Mouse (Mus musculus) adrenal gland (tissue): Measurements from ENCODE around the gene Tspan11.

ENCODE experiments used
- intact Hi-C: fragments of 180-260 bp; cut with DNase I; formaldehyde crosslinking; loops from one replicate; pipeline ENCODE4 v1.15.1; 2025
- long read RNA-seq, 2 experiments: library from polyadenylated mRNA; unstranded; transcript quantifications; one replicate each; pipeline ENCODE4 v2.0.0; 2020; ENCODE audit warnings: borderline replicate concordance in 1 of 2; ENCODE audit not compliant: insufficient replicate concordance in 1 of 2

The Tspan11 gene
- long read RNA-seq, experiment 1, full-length matches to known transcripts = 7 of 8 reads
- long read RNA-seq, experiment 1, partial matches to known transcripts = 0 of 8 reads
- long read RNA-seq, experiment 1, other reads (novel, unspliced or antisense) = 1 of 8 reads
- long read RNA-seq, experiment 2, full-length matches to known transcripts = 19 of 26 reads
- long read RNA-seq, experiment 2, partial matches to known transcripts = 2 of 26 reads
- long read RNA-seq, experiment 2, other reads (novel, unspliced or antisense) = 5 of 26 reads

DNA sequence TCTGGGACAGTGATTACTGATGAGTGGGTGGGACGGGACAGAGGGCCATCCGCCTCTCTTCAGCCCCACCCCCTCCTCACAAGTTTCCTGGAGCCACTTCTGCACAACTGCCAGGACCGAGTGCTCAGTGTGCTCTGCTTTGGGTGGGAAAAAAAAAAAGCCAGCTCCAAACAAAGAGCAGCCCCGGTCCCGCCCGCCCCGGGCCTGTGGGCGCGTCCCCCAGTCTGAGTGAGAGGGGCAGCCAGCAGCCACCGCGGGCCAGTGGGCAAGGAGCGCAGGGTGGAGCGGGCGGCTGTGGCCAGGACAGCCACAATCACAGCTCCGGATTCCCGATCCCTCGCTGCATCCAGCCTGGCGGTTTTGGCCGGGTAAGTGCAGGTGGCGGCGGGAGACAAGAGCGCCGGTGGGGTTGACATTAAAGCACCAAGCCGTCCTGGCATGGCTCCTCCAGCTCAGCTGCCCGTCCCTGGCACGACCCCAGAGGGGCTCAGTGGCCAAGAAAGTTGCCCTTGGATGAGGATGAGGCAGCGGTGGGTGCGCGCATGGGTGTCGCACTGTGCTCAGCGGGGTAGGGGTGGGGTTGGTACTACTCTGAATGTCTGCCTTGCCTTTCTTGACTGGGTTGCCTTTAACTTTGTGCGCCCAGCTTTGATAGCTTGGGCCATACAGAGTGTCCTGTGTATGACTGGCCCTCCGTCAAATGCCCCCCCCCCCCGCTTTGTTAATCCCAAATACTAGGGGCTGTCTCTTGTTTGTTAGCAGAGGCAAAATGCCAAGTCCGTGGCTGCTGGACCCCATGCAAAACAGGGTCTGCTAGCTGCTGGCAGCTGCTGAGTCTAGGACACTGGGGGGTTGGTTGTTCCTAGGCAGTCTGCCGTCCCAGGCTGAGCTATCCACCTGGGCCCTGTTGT is at the start of gene Tspan11:
TSS of gene Tspan11 (plus strand) at position 79 of the 911 bp plus-strand sequence.
- intact Hi-C loops = no loop called here

DNA sequence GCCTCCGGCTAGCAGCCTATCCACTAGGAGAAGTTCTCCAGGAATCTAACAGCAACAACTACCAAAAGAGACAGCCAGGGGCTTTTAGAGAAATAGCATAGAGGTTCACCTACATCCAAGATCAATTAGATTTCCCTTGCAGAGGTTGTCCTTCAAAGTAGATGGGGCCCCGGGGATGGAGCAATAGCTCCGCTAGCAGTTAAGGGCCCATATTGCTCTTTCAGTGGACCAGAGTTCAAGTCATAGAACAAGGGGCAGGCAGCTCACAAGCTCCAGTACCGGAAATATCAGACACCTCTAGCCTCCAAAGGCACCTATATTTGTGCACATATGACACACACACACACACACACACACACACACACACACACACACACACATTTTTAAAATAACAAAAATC is 49.5 kb upstream of the Tspan11 start:
- intact Hi-C loops = no loop called here

DNA sequence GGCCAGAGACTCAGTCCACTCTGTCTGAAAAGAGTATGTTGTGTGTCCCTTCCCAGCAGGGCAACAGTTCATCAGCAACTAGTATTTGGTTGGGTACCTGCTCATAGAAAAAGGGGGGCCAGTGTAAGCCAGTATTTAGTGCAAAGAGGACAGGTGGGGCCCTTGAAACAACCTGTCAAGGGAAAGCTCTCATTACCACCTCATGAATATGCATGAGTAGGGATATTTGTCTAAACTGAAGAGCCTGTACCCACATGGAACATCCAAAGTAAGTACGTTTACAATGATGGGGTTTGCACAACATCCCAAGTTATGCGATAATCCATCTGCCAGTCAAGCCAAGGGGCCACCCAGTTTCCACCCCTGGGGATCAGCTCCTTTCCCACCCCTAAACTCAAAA is 47.9 kb upstream of the Tspan11 start:
- intact Hi-C loops = no loop called here

DNA sequence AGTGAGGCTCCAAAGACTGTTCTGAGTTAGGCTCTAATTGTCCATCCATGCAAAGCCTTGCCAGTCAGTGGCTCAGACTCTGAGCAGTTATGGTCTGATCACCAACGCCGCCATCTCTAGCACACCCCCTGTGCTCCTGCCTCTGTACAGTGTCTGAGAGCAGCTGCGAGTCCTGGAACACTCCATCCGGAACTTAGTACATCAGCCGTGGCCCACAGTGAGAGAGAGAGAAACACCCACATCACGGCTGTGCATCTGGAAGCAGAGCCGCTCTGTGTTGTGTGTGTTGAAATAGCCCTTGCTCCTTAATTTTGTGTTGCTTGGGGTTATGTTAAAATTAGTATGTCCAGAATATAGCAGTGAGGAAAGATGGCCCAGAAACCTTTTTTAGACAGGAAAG is 47.2 kb upstream of the Tspan11 start:
- intact Hi-C loops = no loop called here

DNA sequence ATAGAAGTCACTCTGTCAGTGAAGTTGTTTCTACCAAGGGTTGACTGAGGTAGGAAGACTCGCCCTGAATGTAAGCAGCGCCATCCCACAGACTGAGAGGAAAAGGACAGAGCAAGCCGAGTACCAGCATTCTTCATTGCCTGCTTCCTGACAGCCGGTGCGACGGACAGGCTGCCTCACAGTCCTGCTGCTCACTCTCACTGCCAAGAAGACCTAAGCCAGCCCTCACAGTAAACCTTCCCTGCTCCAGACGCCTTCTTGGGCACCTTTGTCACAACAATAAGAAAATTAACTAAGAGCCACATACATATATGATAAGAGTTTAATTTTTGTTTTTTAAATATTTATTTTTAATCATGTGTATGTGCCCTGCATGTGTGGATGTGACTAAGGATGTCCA is 46.1 kb upstream of the Tspan11 start:
- intact Hi-C loops = no loop called here

DNA sequence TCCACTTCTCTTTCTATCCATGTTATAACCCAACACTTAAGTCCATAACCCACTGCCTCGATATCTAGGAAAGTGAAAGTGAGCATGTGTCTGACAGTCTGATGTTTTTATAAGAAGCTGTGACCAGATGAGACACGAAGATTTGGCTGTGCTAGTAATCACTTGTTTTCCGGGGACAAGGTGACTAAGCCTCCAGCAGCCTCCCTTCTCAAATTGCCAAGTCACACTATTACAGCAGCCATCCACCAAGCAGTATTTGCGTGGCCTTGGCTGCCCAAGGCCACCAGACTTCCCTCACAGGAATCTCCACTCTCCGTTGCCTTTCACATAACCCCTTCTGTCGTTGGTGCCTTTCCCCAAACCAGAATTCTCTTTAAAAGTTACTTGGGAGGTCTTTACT is 40.9 kb upstream of the Tspan11 start:
- intact Hi-C loops = no loop called here

DNA sequence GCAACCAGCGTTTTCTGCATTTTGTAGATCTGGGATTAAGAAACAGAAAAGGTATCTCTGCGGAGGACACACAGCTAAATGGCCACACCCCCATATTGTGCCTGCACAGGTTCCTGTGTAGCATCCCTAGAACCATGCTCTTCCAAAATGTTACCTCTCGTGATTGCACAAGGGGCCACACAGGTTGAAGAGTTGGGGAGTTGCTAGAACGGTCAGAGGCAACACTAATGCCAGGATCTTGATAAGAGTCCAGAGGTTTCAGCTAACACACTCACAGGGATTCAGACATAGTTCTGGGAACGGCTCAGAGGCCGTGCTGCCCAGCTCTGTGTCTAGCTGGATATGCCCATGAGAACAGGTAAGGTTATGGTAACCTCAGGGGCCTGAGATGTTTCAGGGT is 37.9 kb upstream of the Tspan11 start:
- intact Hi-C loops = no loop called here

DNA sequence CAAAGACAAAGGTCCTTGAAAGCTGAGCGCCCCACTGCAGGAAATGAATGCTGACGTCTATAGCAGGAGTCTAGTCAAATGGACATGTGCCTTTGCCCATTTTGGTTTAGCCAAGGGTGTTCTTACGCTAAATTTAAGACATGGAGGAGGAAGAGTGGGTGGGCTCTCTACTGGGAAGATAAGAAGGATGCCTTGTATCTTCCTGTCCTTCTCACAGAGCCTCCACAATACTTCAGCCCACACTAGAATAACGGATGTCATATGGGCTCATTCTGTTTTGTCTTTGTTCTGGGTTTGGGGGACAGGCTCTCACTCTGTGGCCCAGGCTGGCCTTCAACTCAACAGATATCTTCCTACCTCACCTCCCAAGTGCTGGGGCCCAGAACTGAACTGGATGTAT is 35.8 kb upstream of the Tspan11 start:
- intact Hi-C loops = no loop called here

DNA sequence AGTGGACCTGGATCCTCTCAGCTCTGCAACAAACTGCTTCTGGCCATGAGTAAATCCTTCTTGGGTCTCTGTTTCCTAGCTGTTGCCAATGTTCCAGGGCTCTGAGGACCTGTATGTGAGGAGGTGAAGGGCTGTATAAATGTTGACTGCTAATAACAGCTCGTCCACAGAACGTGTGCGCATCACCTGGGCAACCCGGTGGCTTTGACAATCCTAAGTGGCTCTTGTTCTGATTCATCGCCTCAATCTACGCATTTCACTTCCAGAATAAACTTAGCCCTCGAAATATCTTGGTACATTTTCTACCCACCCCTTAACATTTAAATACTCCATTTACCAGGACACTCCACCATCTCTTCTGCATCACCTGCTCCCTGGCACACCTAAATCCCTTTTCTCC is 34.1 kb upstream of the Tspan11 start:
- intact Hi-C loops = no loop called here

DNA sequence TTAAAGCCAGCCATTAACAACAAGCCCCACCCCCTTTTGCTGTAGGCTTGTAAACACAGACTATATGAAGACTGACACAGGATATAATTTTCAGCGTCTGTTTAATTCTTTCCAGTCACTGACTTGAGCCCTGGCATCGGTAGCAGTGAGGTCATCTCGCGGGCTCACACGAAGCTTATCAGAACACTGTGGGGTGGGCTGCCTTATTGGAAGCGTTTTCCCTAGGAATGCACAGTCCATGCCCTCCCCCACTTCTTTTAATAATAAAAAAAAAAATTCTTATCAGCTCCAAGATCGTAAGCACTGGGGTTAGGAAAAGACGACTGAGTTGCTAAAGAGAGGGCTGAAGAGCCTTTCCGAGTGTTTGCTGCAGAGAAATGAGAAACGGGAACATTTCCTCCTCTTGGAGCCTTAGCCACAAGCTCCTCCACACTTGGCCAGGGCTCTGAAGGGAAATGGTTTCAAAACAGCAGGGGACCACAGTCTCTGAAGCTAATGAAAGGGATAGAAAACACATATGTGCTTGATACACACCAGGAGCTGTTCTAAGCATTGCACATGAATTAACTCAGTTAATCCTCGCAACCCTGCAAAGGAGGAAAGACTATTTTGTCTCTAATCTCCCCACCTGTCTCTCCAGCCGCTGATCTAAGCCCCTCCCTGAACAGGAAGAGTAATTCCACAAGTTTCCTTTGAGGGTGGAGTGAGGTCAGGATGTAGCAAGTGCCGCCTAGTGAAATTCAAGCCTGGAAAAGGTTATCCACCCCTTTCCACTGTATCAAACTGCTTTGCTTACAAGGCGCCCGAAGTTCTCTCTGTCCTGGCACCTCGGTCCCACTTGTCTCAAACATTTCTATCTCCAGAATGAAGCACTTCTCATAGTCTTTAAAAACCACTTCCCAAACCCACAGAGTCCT is 33.4 kb upstream of the Tspan11 start:
- intact Hi-C loops = no loop called here

DNA sequence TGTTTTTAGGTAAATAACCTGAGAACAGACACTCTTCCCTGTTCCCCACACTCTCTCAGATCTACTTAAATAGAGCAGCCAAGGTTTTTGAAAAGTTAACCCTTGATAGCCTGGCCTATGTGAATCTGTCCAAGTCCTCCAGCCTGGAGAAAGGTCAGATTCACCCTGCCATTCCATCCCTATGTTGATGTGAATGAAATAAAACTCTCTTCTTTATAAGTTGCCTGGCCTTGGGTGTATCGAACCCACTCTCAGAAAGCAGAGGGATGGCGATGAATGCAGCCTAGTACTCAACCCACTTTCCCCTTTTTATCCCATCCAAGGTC is 32.7 kb upstream of the Tspan11 start:
- intact Hi-C loops = no loop called here

DNA sequence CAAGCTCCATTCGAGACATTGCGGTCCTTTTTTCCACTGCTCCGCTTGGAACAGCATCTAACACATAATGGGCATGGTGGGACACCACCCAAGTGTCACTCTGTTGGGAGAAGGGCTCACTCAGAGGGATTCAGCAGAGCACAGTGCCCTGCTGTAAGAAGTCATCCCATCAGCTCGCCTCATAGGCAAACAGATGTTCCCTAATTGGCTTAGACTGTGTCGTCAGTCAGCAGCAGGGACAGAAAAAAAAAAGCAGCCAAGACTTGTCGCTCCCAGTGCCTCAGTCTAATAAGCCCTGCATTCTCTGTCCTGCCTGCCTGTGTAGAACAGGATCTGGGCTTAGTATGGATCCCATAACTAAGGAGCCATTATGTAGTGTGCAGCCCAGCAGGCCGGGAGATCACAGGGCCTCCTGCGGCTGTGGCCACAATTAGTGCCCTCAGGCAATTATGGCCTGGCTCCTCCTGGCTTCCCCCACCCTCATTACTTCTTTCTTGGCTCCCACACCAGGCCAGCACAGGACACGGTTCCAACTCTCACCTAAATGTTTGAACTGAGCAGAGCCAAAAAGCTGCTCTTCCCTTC is 31.6 kb upstream of the Tspan11 start:
- intact Hi-C loops = no loop called here

DNA sequence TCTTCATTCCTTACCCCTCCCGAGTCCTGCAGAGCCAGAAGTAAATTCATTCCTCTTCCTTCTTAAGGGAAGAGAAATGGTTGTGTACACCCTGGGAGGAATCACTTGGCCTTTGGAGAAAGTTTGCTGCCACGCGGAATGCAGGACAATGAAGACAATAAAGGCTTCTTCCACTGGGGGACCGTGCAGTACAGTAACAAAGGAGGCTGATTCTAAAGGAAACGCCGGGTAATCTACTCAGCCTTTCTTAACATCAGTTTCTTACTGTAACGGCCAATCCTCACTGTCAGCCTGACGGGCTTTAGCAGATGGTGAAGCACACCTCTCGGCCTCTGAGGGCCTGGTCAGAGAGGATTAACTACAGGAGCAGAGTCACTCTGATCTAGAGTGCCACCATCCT is 25.4 kb upstream of the Tspan11 start:
- intact Hi-C loops = no loop called here

DNA sequence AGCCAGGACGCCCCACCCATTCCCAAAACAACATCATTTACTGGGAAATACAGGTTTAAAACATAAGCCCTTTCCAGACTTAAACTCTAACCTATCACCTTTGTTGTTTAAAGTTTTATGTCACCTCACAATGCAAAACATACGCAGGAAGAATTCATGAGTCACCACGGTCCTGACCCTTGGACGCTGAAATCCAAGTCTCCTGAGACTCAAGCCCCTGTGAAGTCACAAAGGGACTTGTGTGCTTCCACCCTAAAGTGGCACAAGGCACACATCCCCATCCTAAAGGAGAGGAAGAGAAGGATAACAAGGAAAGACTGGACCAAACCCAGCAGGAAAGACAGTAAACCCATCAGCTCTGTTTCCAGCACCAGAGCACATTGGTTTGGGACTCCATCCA is 22.0 kb upstream of the Tspan11 start:
- intact Hi-C loops = no loop called here

DNA sequence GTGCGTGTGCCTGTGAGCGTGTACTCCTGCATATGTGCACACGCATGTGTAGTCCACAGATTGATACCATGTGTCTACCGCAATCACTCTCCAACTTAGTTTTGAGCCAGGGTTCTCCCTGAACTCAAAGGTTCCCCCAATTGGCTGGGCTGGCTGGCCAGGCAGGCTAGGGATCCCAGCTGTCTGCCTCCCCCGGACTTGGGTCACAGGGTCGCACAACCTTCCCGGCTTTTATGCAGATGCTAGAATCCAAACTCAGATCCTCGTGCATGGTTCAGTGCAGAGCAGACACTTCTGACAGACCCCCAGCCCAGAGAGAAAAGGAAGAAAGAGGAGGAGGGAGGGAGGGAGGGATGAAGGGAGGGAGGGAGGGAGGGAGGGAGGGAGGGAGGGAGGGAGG is 18.8 kb upstream of the Tspan11 start:
- intact Hi-C loops = no loop called here

DNA sequence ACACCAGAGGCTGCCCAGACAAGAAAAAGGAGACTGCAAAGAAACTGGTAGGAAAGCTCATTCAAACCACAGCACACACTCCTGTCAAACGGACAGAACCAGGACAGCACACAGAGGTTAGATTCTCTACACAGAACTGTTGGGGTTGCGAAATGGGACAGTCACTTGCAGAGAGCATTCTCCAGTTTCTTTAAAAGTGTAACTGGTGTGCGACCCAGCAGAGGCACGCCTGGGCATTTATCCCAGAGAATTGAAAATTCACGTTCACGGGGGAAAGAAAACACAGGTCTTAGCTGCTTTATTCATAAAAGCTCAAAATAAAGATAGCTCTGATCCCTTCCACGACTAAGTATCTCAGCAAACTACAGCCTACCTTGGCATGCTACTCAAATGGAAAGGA is 18.3 kb upstream of the Tspan11 start:
- intact Hi-C loops = no loop called here

DNA sequence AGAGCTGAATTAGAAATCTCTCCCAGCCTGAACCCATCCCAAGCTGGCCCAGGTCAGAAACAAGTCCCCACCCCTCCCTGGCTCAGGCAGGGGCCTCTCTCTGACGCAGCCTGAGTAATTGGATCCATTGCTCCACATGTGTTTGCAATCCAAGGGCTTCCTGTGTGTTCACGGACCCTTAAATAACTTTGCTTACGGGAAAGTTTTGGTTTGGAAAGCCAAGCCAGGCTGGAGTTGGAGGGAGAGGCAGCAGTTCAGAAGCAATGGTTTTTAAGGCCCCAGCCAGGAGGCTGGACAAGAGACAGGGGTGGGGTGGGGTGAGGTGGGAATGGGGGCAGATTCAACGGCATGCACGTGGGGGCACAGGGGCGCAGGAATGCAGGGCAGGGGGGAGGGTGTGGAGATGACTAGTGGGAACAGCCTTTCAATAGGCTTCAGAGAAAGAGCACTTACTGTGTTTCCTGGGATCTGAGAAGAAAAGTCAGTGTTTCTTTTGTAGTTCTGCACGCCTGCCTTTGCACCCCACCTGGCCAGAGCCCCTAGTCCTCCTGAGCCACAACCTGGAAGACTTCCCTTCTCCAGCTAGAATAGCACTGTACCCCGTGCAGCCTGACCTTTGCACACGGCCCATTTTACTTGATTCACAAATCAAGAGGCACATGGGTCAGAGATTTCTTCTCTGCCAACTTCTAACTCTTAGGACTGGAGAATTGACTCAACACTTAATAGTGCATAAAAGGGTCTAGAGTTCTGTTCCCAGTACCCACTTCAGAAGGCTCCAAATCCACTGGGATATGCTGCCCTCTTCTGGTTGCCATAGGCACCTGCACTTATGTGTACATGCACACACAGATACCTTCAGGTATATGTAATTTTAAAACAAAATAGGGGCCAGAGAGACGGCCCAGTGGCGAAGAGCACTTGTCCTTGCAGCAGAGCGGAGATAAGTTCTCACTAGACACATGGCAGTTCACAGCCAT is 16.8 kb upstream of the Tspan11 start:
- intact Hi-C loops = no loop called here

DNA sequence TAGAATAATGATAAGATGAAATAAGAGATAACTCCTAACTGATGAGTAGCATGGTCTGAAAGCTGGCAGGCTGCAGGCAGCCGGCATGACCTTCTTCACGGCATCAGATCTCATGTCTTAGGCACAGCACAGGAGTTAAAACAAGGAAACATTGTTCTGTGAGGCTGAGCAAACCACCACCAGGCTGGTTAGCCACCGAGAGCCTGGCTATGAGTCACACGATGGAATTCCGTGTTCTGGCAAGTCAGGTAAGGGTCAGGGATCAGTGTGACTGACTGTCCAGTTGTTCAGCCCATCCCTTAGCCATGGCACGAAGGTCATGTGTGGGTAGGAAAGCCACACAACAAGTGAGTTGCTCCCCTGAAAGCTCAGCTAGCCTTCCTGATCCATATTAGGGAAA is 16.0 kb upstream of the Tspan11 start:
- intact Hi-C loops = no loop called here

DNA sequence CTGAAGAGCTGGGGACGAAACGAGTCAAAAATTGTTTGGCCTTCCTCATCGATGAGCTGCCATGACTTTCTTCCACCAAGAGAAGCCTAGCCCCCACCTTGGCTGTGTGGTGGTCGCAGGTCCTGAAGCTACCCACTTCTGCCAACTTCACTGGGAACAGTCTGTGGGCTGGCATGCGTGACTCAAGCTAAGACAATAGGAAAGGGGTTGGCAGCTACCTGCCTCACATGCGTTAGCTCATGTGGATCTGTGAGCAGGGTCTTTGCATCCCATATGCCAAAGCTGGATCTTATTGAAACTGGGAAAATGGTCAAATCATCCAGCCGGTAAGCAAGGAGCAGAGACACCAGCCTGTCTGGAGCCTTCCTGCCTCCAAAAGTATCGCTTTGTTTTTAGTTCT is 14.8 kb upstream of the Tspan11 start:
- intact Hi-C loops = no loop called here

DNA sequence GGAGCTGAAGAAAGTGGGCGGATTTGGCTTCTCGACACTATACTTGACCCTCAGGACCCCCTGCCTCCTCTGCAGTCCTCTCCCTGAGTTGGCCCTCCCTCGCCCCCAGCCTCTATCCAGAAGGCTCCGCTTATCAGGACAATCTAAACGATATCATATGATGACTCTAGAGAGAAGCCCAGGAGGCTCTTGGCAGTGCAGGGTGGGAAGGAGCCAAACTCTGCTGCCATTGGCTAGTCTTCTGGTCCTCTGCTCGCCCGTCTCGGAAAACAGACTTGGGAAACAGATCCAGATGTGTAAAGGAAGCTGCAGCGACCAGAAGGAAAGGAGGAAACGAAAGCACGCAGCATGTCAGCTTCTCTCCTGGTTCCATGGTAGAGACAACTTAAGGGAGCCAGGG is 11.5 kb upstream of the Tspan11 start:
- intact Hi-C loops = no loop called here
